Mouse (Mus musculus) gastrocnemius, postnatal 4 days (tissue): ENCODE results near the gene Mrap2. TPM values are rescaled to one million over a fixed set of nuclear protein-coding genes. Genes with fewer than 3 reads are reported as not detected.

Experiments
- DNase-seq, 2 experiments: peaks; one replicate each; pipeline ENCODE4 v3.0.0; 2021 to 2022; ENCODE audit warnings: low spot score in 2 of 2, mixed read lengths in 2 of 2
- total RNA-seq, 2 experiments: library from RNA; stranded (reverse); gene quantifications; 2 replicates each; pipeline ENCODE4 v1.2.3; 2021

The Mrap2 gene
- total RNA-seq, 2 experiments from 2014 or later: 0.62 to 1.1 TPM

DNA sequence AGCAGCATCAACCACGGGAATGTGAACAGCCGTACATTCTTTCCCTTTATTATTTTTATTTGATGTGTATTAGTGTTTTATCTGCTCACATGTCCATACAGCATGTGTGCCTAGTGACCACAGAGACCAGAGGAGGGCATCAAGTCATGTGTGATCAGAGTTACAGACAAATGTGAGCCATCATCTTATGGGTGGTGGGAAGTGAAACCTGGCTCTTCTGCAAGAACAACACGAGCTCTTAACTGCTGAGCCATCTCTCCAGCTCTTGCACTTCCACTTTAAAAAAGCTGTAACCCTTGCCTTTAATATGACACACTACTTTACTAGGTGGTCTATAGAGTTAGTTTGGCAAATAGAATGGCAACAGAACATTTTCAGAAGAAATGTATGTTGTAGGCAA, 27.4 kb downstream of the Mrap2 start:
- DNase-seq: no peak

DNA sequence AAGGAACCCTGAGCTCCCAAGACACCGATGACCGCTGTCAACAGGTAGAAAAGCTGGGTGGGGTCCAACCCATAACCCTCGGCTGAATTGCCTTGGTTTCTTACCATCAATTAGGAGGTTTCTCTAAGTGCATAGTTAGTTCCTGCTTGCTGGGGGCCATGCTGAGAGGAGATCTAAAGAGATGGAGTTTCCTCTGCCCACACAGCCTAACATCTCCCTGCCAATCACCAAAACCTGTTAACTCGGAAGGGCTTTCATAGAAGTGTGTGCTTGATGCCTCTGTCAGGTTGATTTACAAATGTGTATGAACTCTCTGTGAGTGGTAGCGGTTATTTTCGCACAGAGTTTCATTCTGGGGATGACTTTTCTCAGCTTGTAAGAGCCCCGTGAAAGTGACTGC, 34.4 kb downstream of the Mrap2 start:
- DNase-seq: no peak

DNA sequence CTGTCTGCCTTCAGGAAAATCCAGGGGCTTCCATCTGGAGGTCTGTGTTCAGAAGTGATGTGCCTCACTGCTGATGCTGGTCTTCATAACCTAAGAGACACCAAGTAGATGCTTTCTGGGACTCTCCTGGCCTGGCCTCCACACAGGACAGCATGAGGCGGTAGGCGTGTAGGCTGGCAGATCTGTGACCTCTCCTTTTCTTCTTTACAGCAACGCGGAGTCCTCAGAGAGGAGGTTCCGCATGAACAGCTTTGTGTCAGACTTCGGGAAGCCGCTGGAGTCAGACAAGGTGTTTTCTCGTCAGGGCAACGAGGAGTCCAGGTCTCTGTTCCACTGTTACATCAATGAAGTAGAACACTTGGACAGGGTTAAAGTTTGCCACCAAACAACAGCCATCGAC, 38.1 kb downstream of the Mrap2 start:
- no peak for DNase-seq

DNA sequence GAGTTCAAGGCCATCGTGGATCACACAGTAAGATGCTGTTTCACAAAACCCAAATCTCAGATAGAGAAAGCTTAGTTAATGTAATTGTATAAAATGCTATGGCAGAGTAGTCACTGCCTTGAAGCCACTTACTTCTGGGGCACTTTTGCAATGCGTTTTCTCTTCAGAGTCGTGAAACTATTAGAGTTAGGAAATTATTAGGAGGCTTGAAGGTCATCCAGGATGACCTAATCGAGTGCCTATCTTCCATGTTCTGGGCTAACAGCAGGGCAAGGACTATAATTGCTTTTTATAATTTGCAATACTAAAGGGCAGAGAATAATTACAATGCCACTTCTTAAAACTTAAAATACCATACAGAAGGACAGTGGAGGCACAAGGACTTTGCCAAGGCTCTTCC, 43.2 kb downstream of the Mrap2 start:
- no peak for DNase-seq

DNA sequence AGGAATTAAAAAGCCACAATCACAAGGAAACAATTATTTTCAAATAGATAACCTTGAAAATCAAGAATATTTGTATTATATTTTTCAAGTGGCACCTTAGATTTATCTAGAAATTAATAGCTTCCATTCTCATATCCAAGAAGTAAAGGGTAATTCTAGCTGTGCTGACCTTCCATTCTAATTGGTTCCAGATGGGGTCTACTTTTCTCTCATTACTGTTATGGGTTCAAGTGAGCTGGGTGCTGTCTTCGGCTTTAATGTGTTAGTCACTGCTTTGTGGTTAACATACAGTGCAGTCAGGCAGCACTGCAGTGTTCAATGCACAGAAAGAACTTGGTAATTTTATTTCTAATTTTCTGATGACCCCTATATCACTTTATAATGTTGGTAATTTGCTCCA, 49.6 kb downstream of the Mrap2 start:
- DNase-seq: no peak

DNA sequence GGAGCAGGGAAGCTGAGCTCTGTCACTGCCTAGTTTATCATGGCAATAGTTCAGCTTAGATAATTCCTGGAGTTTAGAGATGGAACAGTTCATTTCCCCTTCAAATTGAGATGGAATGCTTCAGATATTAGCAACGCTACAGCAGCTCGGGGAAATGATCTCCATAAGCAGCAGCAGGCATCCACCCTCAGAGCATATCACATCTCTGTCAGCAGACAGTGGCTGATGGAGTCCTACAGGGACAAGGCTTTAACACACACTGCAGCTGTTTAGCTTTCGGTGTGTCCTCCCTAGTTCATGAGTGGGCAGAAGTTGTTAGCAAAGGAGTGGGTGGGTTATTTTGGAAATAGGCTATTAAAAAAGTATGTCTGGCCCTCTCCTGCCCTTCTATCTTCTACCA, 53.2 kb downstream of the Mrap2 start:
- no peak for DNase-seq

DNA sequence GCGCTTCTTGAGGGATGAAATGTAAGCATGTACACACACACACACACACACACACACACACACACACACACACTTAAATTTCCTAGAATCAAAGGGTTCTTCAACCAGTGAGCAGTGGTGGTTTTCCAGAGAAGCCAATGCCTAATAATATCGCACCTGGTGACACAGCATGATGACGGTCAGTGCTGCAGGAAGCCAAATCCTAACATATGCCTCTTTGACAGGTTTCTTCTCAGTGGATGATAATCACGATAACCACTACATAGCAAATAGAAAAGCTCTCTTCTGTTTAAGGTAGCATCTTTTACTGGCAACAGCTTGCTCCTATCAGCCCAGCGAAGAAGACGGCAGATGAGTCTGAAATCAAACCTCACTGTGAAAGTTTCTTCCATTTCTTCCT, 53.9 kb downstream of the Mrap2 start:
- DNase-seq: no peak

DNA sequence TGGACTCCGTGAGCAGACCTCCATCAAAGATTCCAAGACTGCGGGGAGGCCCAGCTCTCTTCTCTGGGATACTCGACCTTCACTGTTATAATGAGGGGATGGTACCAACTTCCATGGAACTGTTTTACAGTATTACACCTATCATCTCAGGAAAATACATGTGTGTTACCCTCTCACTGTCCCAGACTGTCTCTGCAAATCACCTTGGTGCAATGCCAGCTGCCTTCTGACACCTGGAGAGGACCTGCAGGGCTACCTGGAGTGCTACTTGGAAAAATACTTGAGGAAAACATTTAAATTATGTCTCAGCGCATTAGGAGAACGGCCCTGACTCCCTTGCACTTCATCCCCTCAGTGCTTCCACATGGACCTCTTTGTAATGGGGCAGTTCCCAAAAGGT, 56.3 kb downstream of the Mrap2 start:
- no peak for DNase-seq

DNA sequence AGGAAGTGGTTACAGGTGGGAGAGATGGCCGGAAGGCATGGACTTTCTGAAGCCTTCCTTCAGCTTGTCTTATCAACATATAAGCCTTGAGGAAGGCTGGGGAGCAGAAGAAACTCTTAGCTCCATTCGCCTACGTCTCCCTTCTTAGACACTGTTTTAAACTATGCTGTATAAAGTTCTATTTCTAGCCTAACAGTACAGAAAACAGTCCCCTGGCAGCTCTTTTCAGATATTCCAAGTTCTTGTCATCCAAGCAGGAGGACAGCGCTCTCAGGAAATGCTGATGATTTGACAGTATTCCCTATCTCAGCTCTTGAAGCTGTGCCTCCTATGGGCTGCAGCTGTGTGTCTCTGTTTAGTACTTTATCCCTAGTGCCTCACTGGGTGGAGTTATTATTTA, 56.8 kb downstream of the Mrap2 start:
- no peak for DNase-seq

DNA sequence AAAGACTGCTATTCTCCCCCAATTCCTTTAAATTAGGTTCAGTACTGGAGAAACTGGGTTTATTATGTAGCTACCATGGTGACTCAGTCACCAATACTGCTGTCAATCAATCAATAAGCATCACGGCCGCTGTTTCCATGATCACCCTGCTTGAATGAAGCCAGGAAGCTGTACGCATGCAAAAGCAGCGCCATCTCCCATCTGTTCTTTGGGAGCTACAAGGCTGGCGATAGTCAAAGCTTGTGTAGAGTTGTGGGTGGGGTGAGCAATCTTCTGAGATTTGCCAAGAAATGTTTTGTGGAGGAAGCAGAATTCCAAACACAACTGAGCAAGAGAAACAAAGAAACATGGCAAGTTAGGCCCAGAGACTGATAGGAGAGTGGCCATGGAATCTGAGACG, 58.3 kb downstream of the Mrap2 start:
- DNase-seq: no peak

DNA sequence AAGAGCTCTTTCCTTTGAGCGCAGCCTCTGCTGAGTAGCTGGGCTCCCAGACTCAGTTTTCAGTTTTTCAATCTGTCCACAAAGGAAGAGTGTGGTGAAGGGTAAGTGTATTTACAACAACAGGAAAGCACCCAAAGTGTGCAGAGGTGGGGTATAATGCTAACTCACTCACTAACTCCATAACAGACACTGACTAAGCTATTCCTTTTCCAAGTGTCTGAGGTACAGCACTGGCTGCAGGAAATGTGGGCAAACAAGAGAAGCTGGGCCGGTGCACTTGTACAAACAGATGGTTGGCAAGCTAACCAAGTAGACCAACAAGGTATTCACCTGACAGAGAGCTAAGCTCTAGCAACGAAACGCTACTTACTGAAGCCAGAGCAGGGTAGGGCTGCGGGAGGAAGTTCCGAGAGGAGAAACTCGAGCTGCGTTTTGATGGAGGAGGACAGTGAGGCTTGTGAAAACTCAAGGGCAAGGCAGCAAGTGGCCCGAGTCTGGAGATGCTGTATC, 66.8 kb downstream of the Mrap2 start:
- DNase-seq: no peak

DNA sequence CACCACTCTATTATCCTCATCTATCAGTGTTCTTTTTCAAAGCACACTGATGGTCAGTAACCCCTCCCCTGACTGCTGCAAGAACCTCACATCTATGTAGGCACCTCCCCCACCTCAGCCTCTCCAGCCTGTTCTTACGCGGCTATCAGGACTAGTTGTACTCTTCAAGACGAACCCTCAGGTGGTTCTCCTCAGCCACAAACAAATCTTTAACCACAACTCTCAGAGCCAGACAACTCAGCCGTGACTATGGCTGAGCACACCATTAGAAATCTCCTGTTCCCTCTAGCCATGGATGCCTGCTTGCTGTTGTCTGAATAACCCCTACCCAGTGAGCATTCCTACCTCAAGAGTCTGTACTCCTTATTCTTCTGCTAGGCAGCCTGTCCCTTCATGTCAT, 69.1 kb downstream of the Mrap2 start:
- DNase-seq: no peak

Other genes starting within 250 kb of the Mrap2 start
- gene Ripply2, start 128.8 kb upstream of the Mrap2 start, total RNA-seq: not detected
- gene Cyb5r4, start 122.3 kb upstream of the Mrap2 start, total RNA-seq: 10 to 100 TPM; 23.0 to 23.7 TPM
- 1 to 10 TPM; 4.2 to 5.4 TPM for gene Cep162, start 111.2 kb downstream of the Mrap2 start, total RNA-seq